Mouse (Mus musculus): Measurements from ENCODE around the gene Abcg1. TPM values are rescaled to one million over a fixed set of nuclear protein-coding genes. Genes with fewer than 3 reads are reported as not detected.

Abcg1 gene
- polyA plus RNA-seq, 1 experiment from 2014 or later = 10.1 TPM

- no peak for ATAC-seq (ENCODE audit: insufficient number of reproducible peaks, insufficient read depth, low FRiP score, low read depth)
- peaks cover 22 to 24% of the 10 kb centered on the region in 2 experiments for H3K4me1 ChIP-seq (ENCODE audit: control insufficient read depth in 2 of 2, insufficient read depth in 2 of 2, low read length in 2 of 2)
- H3K27me3 ChIP-seq (ENCODE audit: control insufficient read depth, insufficient read depth, low read length) = no peaks in the 10 kb centered on the region
- H3K36me3 ChIP-seq (ENCODE audit: control insufficient read depth, insufficient read depth, low read length) = no peaks in the 10 kb centered on the region
- no peaks in the 10 kb centered on the region for H3K9me3 ChIP-seq (ENCODE audit: control insufficient read depth, low read length)
- H3K27ac ChIP-seq (replicated peaks in 1 of 2; ENCODE audit: control insufficient read depth in 1 of 2, insufficient read depth in 1 of 2, low read depth in 2 of 2, low read length in 2 of 2) = no peak overlapping the region
- H3K4me3 ChIP-seq (ENCODE audit: control insufficient read depth in 1 of 2, insufficient read depth in 1 of 2, low read depth in 1 of 2, low read length in 2 of 2) = no peak overlapping the region
- 57% methylated on average over 3 of the region's 3 CpGs for WGBS
- no peak overlapping the region for H3K4me2 ChIP-seq (ENCODE audit: low read length)
- no peak overlapping the region for H3K9ac ChIP-seq (ENCODE audit: low read length)
Measured at GRCm38 (mm10) chr17:31085519-31085918, 28.0 kb downstream of the Abcg1 start.

GRCm38 (mm10) chr17:31086196-31086595, 28.7 kb downstream of the Abcg1 start:
- H3K36me3 ChIP-seq (ENCODE audit: control insufficient read depth, insufficient read depth, low read length) = no peaks in the 10 kb centered on the region
- no peaks in the 10 kb centered on the region for H3K27me3 ChIP-seq (ENCODE audit: control insufficient read depth, insufficient read depth, low read length)
- WGBS = 87% methylated on average over 7 of the region's 7 CpGs
- no peaks in the 10 kb centered on the region for H3K9me3 ChIP-seq (ENCODE audit: control insufficient read depth, low read length)
- H3K4me2 ChIP-seq (ENCODE audit: low read length) = no peak overlapping the region
- no peak overlapping the region for H3K4me3 ChIP-seq (ENCODE audit: control insufficient read depth in 1 of 2, insufficient read depth in 1 of 2, low read depth in 1 of 2, low read length in 2 of 2)
- ATAC-seq (ENCODE audit: insufficient number of reproducible peaks, insufficient read depth, low FRiP score, low read depth) = no peak
- H3K4me1 ChIP-seq (ENCODE audit: control insufficient read depth in 2 of 2, insufficient read depth in 2 of 2, low read length in 2 of 2) = peaks cover 28 to 31% of the 10 kb centered on the region in 2 experiments
- no peak overlapping the region for H3K27ac ChIP-seq (replicated peaks in 1 of 2; ENCODE audit: control insufficient read depth in 1 of 2, insufficient read depth in 1 of 2, low read depth in 2 of 2, low read length in 2 of 2)
- no peak overlapping the region for H3K9ac ChIP-seq (ENCODE audit: low read length)

GRCm38 (mm10) chr17:31088711-31089110, 31.2 kb downstream of the Abcg1 start:
- Histone ChIP-seq H3K9ac (ENCODE audit: low read length) (no peak overlapping the region), H3K4me1 (ENCODE audit: control insufficient read depth in 2 of 2, insufficient read depth in 2 of 2, low read length in 2 of 2) (peaks cover 30 to 35% of the 10 kb centered on the region in 2 experiments), H3K27ac (replicated peaks in 1 of 2; ENCODE audit: control insufficient read depth in 1 of 2, insufficient read depth in 1 of 2, low read depth in 2 of 2, low read length in 2 of 2) (no peak overlapping the region), H3K9me3 (ENCODE audit: control insufficient read depth, low read length) (peaks cover 5% of the 10 kb centered on the region; the same call in 1 of the 2 replicates), H3K4me3 (ENCODE audit: control insufficient read depth in 1 of 2, insufficient read depth in 1 of 2, low read depth in 1 of 2, low read length in 2 of 2) (no peak overlapping the region), H3K4me2 (ENCODE audit: low read length) (no peak overlapping the region), H3K36me3 (ENCODE audit: control insufficient read depth, insufficient read depth, low read length) (no peaks in the 10 kb centered on the region), H3K27me3 (ENCODE audit: control insufficient read depth, insufficient read depth, low read length) (no peaks in the 10 kb centered on the region)
- 50% methylated on average over 5 of the region's 5 CpGs for WGBS
- ATAC-seq (ENCODE audit: insufficient number of reproducible peaks, insufficient read depth, low FRiP score, low read depth) = no peak

- H3K27ac ChIP-seq (replicated peaks in 1 of 2; ENCODE audit: control insufficient read depth in 1 of 2, insufficient read depth in 1 of 2, low read depth in 2 of 2, low read length in 2 of 2) = peak overlapping the region in 1 of 2 experiments; percentile 6; a peak in 1 of 4 replicates
- no peaks in the 10 kb centered on the region for H3K36me3 ChIP-seq (ENCODE audit: control insufficient read depth, insufficient read depth, low read length)
- H3K9ac ChIP-seq (ENCODE audit: low read length) = no peak overlapping the region
- H3K27me3 ChIP-seq (ENCODE audit: control insufficient read depth, insufficient read depth, low read length) = no peaks in the 10 kb centered on the region
- H3K4me3 ChIP-seq (ENCODE audit: control insufficient read depth in 1 of 2, insufficient read depth in 1 of 2, low read depth in 1 of 2, low read length in 2 of 2) = no peak overlapping the region
- no peak overlapping the region for H3K4me2 ChIP-seq (ENCODE audit: low read length)
- H3K9me3 ChIP-seq (ENCODE audit: control insufficient read depth, low read length) = peaks cover 5% of the 10 kb centered on the region; the same call in 1 of the 2 replicates
- H3K4me1 ChIP-seq (ENCODE audit: control insufficient read depth in 2 of 2, insufficient read depth in 2 of 2, low read length in 2 of 2) = peaks cover 30 to 35% of the 10 kb centered on the region in 2 experiments
- ATAC-seq (ENCODE audit: insufficient number of reproducible peaks, insufficient read depth, low FRiP score, low read depth) = no peak
- 57% methylated on average over 8 of the region's 8 CpGs for whole genome bisulfite sequencing
Measured at GRCm38 (mm10) chr17:31089848-31090247, 32.4 kb downstream of the Abcg1 start.

DNA sequence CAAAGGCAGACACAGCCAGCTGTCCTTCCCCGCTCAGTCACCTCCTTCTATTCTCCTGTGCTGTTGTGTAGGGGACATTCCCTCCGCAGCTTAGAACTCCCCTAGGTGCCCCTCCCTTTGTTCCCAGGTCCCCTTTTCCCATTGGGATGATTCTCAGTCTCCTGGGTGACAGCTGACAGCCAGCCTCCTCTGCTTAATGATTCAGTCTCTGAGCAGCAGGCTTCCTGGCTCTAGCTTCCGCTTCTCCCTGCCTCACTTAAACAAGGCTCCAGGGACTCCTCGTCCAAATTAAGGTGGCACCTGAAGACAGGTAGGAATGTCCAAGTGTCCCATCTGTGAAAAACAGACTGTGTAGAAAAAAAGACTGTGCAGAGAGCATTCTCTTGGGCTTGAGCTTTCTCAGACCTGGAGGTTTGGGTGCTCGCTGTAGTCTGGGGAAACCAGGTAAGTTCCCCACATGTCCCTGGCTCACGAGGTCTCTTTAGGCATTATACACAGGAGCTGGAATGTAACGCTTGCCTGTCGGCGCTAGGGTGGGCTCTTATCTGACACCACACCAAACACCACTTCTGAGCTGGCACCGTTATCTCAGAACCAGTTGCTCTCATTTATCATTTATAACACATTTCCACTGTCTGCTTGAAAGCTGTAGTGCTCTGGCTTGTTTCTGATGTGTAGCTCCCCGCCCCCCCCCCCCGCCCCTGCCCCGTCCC, 33.7 kb downstream of the Abcg1 start:
- Histone ChIP-seq H3K9ac (ENCODE audit: low read length) (no peak overlapping the region), H3K36me3 (ENCODE audit: control insufficient read depth, insufficient read depth, low read length) (peaks cover 5% of the 10 kb centered on the region; the same call in 1 of the 2 replicates), H3K4me2 (ENCODE audit: low read length) (no peak overlapping the region), H3K4me1 (ENCODE audit: control insufficient read depth in 2 of 2, insufficient read depth in 2 of 2, low read length in 2 of 2) (peaks cover 30 to 35% of the 10 kb centered on the region in 2 experiments), H3K27ac (replicated peaks in 1 of 2; ENCODE audit: control insufficient read depth in 1 of 2, insufficient read depth in 1 of 2, low read depth in 2 of 2, low read length in 2 of 2) (no peak overlapping the region; a peak in 1 of 4 replicates), H3K9me3 (ENCODE audit: control insufficient read depth, low read length) (peaks cover 5% of the 10 kb centered on the region), H3K4me3 (ENCODE audit: control insufficient read depth in 1 of 2, insufficient read depth in 1 of 2, low read depth in 1 of 2, low read length in 2 of 2) (no peak overlapping the region), H3K27me3 (ENCODE audit: control insufficient read depth, insufficient read depth, low read length) (no peaks in the 10 kb centered on the region)
- 13% methylated on average over 13 of the region's 13 CpGs for WGBS
- no peak for ATAC-seq (ENCODE audit: insufficient number of reproducible peaks, insufficient read depth, low FRiP score, low read depth)

DNA sequence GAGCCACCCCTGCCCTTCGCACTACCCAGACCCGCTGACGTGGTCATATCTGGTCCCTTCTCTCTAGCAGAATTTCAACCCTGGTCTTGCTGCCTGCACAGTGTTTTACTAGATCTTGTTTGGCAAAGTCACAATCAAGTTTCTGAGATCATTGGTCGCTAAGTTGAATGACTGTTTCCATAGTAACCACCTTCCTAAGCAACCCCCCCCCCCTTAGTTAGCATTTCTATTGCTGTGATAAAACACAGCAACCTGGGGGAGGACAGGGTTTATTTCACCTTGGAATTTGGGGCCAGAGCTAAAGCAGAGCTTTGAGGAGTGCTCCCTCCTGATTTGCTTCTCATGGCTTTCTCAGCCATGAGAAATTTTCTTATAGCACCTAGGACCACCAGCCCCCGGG, 37.3 kb downstream of the Abcg1 start:
- H3K36me3 ChIP-seq (ENCODE audit: control insufficient read depth, insufficient read depth, low read length) = peaks cover 9% of the 10 kb centered on the region; the same call in 1 of the 2 replicates
- H3K27me3 ChIP-seq (ENCODE audit: control insufficient read depth, insufficient read depth, low read length) = no peaks in the 10 kb centered on the region
- no peak overlapping the region for H3K4me2 ChIP-seq (ENCODE audit: low read length)
- WGBS = 58% methylated on average over 5 of the region's 5 CpGs
- H3K4me1 ChIP-seq (ENCODE audit: control insufficient read depth in 2 of 2, insufficient read depth in 2 of 2, low read length in 2 of 2) = peaks cover 16 to 18% of the 10 kb centered on the region in 2 experiments
- no peak overlapping the region for H3K27ac ChIP-seq (replicated peaks in 1 of 2; ENCODE audit: control insufficient read depth in 1 of 2, insufficient read depth in 1 of 2, low read depth in 2 of 2, low read length in 2 of 2)
- no peak overlapping the region for H3K9ac ChIP-seq (ENCODE audit: low read length)
- H3K9me3 ChIP-seq (ENCODE audit: control insufficient read depth, low read length) = peaks cover 8% of the 10 kb centered on the region
- no peak overlapping the region for H3K4me3 ChIP-seq (ENCODE audit: control insufficient read depth in 1 of 2, insufficient read depth in 1 of 2, low read depth in 1 of 2, low read length in 2 of 2)
- no peak for ATAC-seq (ENCODE audit: insufficient number of reproducible peaks, insufficient read depth, low FRiP score, low read depth)

DNA sequence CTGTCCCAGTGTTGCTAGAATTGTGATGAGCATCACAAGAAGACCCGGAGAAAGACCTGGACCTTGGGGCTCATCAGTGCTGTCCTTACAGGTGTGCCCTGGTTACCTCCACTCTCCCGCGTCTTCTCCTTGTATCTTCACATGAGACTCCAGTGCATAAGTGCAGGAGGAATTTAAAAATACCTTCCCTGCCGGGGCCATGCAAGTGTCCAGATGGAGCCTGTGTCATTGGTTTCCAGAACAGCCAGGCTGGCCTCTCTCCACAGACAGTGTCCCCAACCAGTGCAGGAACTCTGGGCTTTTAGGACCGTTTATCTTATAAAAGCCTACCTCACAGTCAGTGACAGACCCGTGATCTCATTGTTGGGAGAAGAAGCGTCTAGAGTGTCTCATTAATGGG, 38.1 kb downstream of the Abcg1 start:
- H3K27ac ChIP-seq (replicated peaks in 1 of 2; ENCODE audit: control insufficient read depth in 1 of 2, insufficient read depth in 1 of 2, low read depth in 2 of 2, low read length in 2 of 2) = no peak overlapping the region
- no peak overlapping the region for H3K9ac ChIP-seq (ENCODE audit: low read length)
- H3K9me3 ChIP-seq (ENCODE audit: control insufficient read depth, low read length) = peaks cover 8% of the 10 kb centered on the region
- no peak overlapping the region for H3K4me2 ChIP-seq (ENCODE audit: low read length)
- H3K36me3 ChIP-seq (ENCODE audit: control insufficient read depth, insufficient read depth, low read length) = peaks cover 9% of the 10 kb centered on the region; the same call in 1 of the 2 replicates
- H3K4me3 ChIP-seq (ENCODE audit: control insufficient read depth in 1 of 2, insufficient read depth in 1 of 2, low read depth in 1 of 2, low read length in 2 of 2) = no peak overlapping the region
- no peak for ATAC-seq (ENCODE audit: insufficient number of reproducible peaks, insufficient read depth, low FRiP score, low read depth)
- 85% methylated on average over 7 of the region's 7 CpGs for WGBS
- H3K4me1 ChIP-seq (ENCODE audit: control insufficient read depth in 2 of 2, insufficient read depth in 2 of 2, low read length in 2 of 2) = peaks cover 8 to 13% of the 10 kb centered on the region in 2 experiments
- H3K27me3 ChIP-seq (ENCODE audit: control insufficient read depth, insufficient read depth, low read length) = no peaks in the 10 kb centered on the region
